Mouse (Mus musculus) myocyte (in vitro differentiated cells): ENCODE measurements around the gene Cntfr.

Experiments
- E2F4 ChIP-seq: IDR thresholded peaks from one replicate; pipeline ENCODE4 v1.6.1; 2011; ENCODE audit warnings: mild to moderate bottlenecking, control low read depth, moderate library complexity; ENCODE audit not compliant: insufficient read depth
- POLR2A ChIP-seq: IDR thresholded peaks from one replicate; pipeline ENCODE4 v1.6.1; 2011; ENCODE audit warnings: low read depth, mild to moderate bottlenecking, control low read depth, moderate library complexity; ENCODE audit not compliant: insufficient read length
- SRF ChIP-seq: IDR thresholded peaks from one replicate; pipeline ENCODE4 v1.6.1; 2011; ENCODE audit warnings: low read depth; ENCODE audit not compliant: control insufficient read depth, insufficient read length
- USF1 ChIP-seq: IDR thresholded peaks from one replicate; pipeline ENCODE4 v1.6.1; 2011; ENCODE audit warnings: low read depth, mild to moderate bottlenecking, control low read depth, moderate library complexity

- no peak for TF ChIP-seq E2F4
- no peak for TF ChIP-seq USF1
- no peak for TF ChIP-seq POLR2A
- no peak for TF ChIP-seq SRF
Observed at GRCm38 (mm10) chr4:41679291-41679690, 17.6 kb downstream of the Cntfr start.
